Mouse (Mus musculus): ENCODE results near the gene Stx3.

The Stx3 gene

GRCm38 (mm10) chr19:11745680-11746079 is 73.5 kb downstream of the Stx3 start:
- in situ Hi-C loops (cut with MboI, MseI) = no loop called here

- in situ Hi-C loops (cut with MboI, MseI) = no loop called here
Measured at GRCm38 (mm10) chr19:11736455-11736854, 82.7 kb downstream of the Stx3 start.

GRCm38 (mm10) chr19:11730278-11730677 is 88.9 kb downstream of the Stx3 start:
- in situ Hi-C loops (cut with MboI, MseI) = no loop called here

DNA sequence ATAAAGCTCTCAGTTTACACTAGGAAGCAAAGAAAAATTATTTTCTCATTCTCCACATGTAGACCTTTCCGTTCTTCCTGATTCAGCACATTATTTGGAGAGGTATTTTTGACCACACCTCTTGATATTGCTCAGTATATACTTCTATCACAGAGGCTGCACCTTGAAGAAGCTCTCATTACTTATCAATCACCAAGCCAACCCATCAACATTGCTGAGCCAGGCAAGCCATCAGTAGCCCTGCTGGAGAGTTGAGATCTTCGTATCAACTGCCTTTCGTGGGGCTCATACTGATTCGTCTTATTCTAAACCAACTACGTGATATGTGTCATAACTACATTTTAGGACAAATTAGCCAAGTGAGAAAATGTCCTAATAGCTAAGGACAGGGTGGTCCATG is 91.9 kb downstream of the Stx3 start:
- in situ Hi-C loops (cut with MboI, MseI) = no loop called here

DNA sequence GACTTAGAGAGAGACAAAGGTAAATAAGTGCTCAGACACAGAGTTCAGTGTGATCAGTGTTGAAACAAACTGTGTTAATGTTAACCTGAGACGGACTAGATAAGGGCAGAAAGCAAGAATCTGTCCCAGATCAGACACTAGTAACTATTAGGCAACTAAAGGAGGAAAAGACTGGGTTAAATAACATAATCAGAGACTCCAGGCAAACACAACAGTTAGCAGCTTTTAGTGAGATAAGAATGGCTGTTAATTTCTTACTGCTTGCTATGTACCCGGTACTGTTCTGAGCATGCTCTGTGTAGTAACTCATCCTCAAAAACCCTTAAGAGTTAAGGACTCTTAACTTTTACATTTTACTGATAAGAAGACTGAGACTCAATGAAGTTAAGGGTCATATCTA is 93.3 kb downstream of the Stx3 start:
- in situ Hi-C loops (cut with MboI, MseI) = no loop called here

Data from T-helper 17 cell (primary cell).